Mouse (Mus musculus): ENCODE data around the gene Shcbp1l. TPM values are rescaled to one million over a fixed set of nuclear protein-coding genes. Genes with fewer than 3 reads are reported as not detected.

The Shcbp1l gene
- total and polyA plus RNA-seq, 3 experiments: 0.59 to 1.6 TPM; not detected in 1

DNA sequence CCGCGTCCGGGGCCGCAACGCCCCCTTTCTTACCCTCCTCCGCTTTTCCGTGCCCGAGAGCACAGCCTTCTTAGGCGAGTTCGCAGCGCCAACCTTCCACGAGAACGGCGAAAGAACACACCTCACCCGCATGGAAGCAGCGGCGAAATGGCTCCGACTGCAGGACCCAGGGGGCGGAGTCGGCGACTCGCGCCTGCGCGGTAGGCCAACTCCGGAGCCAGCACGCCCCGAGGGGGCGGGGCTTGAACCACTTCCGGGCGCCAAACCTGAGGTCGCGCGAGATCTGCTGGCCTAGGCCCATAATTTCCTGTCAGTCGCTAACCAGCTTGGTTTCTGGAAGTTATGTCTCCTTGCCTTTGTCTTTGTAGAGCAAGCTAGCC, 62.5 kb downstream of the Shcbp1l start, which contains the start of gene Dhx9:
TSS of gene Dhx9 (minus strand) at position 161 of the 380 bp plus-strand sequence.
- Histone ChIP-seq H3K9me3 (replicated peaks; ENCODE audit: low read length) (no peaks in the 10 kb centered on the region), H3K27ac (ENCODE audit: insufficient read depth, low read depth) (peak within 1 kb of the TSS; percentile 72), H3K36me3 (replicated peaks in 1 of 2; ENCODE audit: control insufficient read depth in 1 of 2, insufficient read depth in 1 of 2, low read length in 1 of 2) (peaks cover 0 to 17% of the 10 kb centered on the region in 2 experiments), H3K27me3 (replicated peaks) (no peaks in the 10 kb centered on the region), H3K4me2 (ENCODE audit: insufficient read depth, low read depth, poor library complexity, severe bottlenecking) (peak within 1 kb of the TSS; percentile 88), H3K9ac (ENCODE audit: insufficient read depth, low read depth) (peak within 1 kb of the TSS; percentile 96), H3K4me3 (replicated peaks in 1 of 3; ENCODE audit: low read depth in 2 of 3, low read length in 2 of 3, poor library complexity in 1 of 3) (peak within 1 kb of the TSS; percentile 51 to 99 (median 98)), H3K79me2 (replicated peaks; ENCODE audit: control insufficient read depth, extremely low read depth, insufficient read depth, poor library complexity, severe bottlenecking) (peaks cover 53% of the 10 kb centered on the region), H3K4me1 (ENCODE audit: control insufficient read depth in 1 of 2, insufficient read depth in 2 of 2) (peaks cover 5 to 55% of the 10 kb centered on the region in 2 experiments)
- peak; percentile 96 for TF ChIP-seq TCF12 (IDR thresholded peaks at IDR 0.05; ENCODE audit: low read depth, low read length)
- no peak for TF ChIP-seq ZKSCAN1 (IDR thresholded peaks at IDR 0.05; ENCODE audit: borderline replicate concordance, low read depth, low read length)
- TF ChIP-seq NRF1 (IDR thresholded peaks at IDR 0.05; ENCODE audit: low read depth, low read length): peak; percentile 90
- peak; percentile 97 for TF ChIP-seq POLR2AphosphoS2 (IDR thresholded peaks at IDR 0.05; ENCODE audit: low read depth, low read length)
- no peak for TF ChIP-seq RAD21 (IDR thresholded peaks at IDR 0.05; ENCODE audit: low read depth, low read length)
- no peak for TF ChIP-seq JUND (conservative IDR thresholded peaks at IDR 0.05; ENCODE audit: low read depth, low read length)
- TF ChIP-seq SIN3A (IDR thresholded peaks at IDR 0.05; ENCODE audit: low read length): peak; percentile 73; the same call in 1 of the 2 replicates
- TF ChIP-seq ELF1 (IDR thresholded peaks at IDR 0.05; ENCODE audit: low read depth, low read length): peak; percentile 91
- TF ChIP-seq USF1 (IDR thresholded peaks at IDR 0.05; ENCODE audit: low read depth, low read length): no peak
- TF ChIP-seq ZMIZ1 (IDR thresholded peaks at IDR 0.05; ENCODE audit: low read depth, low read length): peak; percentile 94
- peak; percentile 98 for TF ChIP-seq CHD2 (IDR thresholded peaks at IDR 0.05; ENCODE audit: low read length)
- TF ChIP-seq CTCF (conservative IDR thresholded peaks at IDR 0.05 in 1 of 2, IDR thresholded peaks at IDR 0.05 in 1 of 2; ENCODE audit: low read depth in 2 of 2, low read length in 2 of 2): no peak
- TF ChIP-seq USF2 (conservative IDR thresholded peaks at IDR 0.05; ENCODE audit: low read depth, low read length): no peak
- peak; percentile 81; the same call in 1 of the 2 replicates for TF ChIP-seq MYC (IDR thresholded peaks at IDR 0.05; ENCODE audit: low read depth, low read length)
- TF ChIP-seq POLR2A (IDR thresholded peaks at IDR 0.05; ENCODE audit: low read depth, low read length): peak; percentile 99
- no peak for TF ChIP-seq GABPA (IDR thresholded peaks at IDR 0.05; ENCODE audit: insufficient replicate concordance, low read depth, low read length)
- no peak for TF ChIP-seq CHD1 (IDR thresholded peaks at IDR 0.05; ENCODE audit: low read depth, low read length)
- no peak for TF ChIP-seq PAX5 (IDR thresholded peaks at IDR 0.05; ENCODE audit: low read length)
- no peak for TF ChIP-seq ZC3H11A (IDR thresholded peaks at IDR 0.05; ENCODE audit: low read depth, low read length)
- no peak for TF ChIP-seq EP300 (IDR thresholded peaks at IDR 0.05; ENCODE audit: low read length)
- TF ChIP-seq IRF4 (IDR thresholded peaks at IDR 0.05; ENCODE audit: low read depth, low read length): peak; percentile 39; the same call in 1 of the 2 replicates
- TF ChIP-seq MAFK (IDR thresholded peaks at IDR 0.05; ENCODE audit: insufficient replicate concordance, low read length): no peak
- peak; percentile 22; the same call in 1 of the 2 replicates for TF ChIP-seq MAX (IDR thresholded peaks at IDR 0.05; ENCODE audit: low read length)
- no peak for TF ChIP-seq MAZ (IDR thresholded peaks at IDR 0.05; ENCODE audit: low read depth, low read length)
- peak; percentile 81 for TF ChIP-seq HCFC1 (IDR thresholded peaks at IDR 0.05; ENCODE audit: low read depth, low read length)
- peak; percentile 72; the same call in 1 of the 2 replicates for TF ChIP-seq KAT2A (IDR thresholded peaks at IDR 0.05; ENCODE audit: insufficient replicate concordance, low read length)
- no peak for TF ChIP-seq JUN (IDR thresholded peaks at IDR 0.05; ENCODE audit: insufficient read depth, low read depth, low read length)
- no peak for TF ChIP-seq SMC3 (IDR thresholded peaks at IDR 0.05; ENCODE audit: low read depth, low read length)
- peak; percentile 96 for TF ChIP-seq E2F4 (IDR thresholded peaks at IDR 0.05; ENCODE audit: insufficient replicate concordance, low read depth, low read length)
- TF ChIP-seq ETS1 (conservative IDR thresholded peaks at IDR 0.05; ENCODE audit: low read depth, low read length): no peak
- peak; percentile 99 for TF ChIP-seq NELFE (IDR thresholded peaks at IDR 0.05; ENCODE audit: low read depth, low read length)
- no peak for TF ChIP-seq ZNF384 (IDR thresholded peaks at IDR 0.05; ENCODE audit: low read depth, low read length)
- no peak for TF ChIP-seq RCOR1 (conservative IDR thresholded peaks at IDR 0.05; ENCODE audit: low read depth, low read length)
- peak; percentile 91 for TF ChIP-seq TBP (conservative IDR thresholded peaks at IDR 0.05; ENCODE audit: low read depth, low read length)
- TF ChIP-seq MEF2A (IDR thresholded peaks at IDR 0.05; ENCODE audit: borderline replicate concordance, low read depth, low read length): peak; percentile 54
- TF ChIP-seq UBTF (IDR thresholded peaks at IDR 0.05; ENCODE audit: low read depth, low read length): no peak
- TF ChIP-seq MXI1 (IDR thresholded peaks at IDR 0.05; ENCODE audit: low read depth, low read length): peak; percentile 78
- 0 out of 2 replicates have a peak, but pooled peaks have one; percentile 24 for TF ChIP-seq BHLHE40 (IDR thresholded peaks at IDR 0.05; ENCODE audit: low read depth, low read length)
- dilution Hi-C loops (cut with MboI; ENCODE audit: extremely low pct_ligation_motif_present, extremely low pct_unique_long_range_greater_than_20kb, low sequenced_read_pairs): no loop called here
- in situ Hi-C loops (cut with MboI; ENCODE audit: low pct_ligation_motif_present, low pct_unique_long_range_greater_than_20kb, low sequenced_read_pairs): no loop called here
- peak; percentile 95 for DNase-seq (ENCODE audit: extremely low read depth)
